Mouse (Mus musculus): ENCODE measurements around the gene Bud13.
A peak's percentile ranks its signal among the peaks of the same experiment; 100 is the strongest.

The Bud13 gene

DNA sequence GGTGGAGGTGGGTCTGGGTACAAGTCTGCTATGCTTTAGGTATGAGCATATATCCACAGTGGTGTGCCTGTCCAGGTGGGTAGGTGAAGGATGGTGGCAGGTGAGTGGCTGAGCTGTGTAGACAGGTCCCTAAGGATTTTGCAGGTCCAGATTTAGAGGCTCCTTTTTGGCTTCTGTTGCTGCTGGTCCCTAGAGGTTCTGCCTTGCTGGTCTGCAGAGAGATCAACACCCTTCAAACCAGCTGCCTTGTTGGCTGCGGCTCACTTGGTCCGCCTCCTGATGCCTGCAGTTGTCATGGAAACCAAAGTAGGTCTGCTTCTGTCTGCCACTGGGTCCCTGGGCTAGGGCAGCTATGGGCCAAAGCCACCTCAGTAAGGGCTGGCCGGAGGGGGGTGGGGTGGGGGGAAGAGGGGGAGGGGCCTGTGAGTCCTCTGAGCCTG lies 55.1 kb downstream of the Bud13 start:
- no peak for DNase-seq (ENCODE audit: low spot score in 2 of 2)

DNA sequence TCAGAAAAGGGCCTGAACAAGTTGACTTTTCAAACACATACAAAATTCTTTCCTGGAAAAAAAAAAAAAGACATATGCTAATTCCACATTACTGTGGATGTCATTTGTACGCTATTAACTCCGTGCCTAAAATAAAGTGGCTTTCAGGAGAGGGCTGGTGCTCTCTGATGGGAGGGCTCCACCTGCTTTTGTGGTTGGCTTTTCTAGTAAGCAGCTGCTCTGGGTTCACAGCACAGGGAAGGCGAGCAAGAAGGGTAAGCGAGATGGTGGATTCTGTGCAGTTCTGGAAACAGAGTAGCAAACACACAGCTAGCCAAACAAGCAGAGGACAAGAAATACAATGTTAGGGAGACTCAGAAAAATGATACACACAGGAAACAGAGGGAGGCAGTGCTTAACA lies 55.6 kb downstream of the Bud13 start:
- DNase-seq (ENCODE audit: low spot score in 2 of 2): no peak

DNA sequence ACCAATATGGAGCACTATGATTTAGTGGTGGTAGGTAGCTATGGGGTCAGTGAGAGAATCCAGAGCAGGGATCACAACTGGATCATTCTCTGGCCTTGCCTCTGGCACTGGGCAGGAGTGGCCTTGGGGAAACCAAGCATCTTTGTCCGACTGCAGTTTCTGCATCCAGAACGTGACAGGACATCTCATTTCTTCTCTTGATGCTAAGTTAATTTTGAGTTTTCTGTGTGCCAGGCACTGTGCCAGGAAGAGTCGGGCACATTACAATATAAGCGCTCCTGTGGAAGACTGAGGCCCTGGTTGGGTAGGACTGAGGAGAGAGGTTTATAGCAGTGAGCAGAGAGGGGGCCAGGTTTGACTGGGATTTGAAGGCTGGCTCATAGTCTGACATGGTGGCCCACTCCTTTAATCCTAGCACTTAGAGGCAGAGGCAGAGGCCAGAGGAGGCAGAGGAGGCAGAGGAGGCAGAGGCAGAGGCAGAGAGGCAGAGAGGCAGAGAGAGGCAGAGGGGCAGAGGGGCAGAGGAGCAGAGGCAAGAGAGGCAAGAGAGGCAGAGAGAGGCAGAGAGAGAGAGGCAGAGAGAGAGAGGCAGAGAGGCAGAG lies 56.3 kb downstream of the Bud13 start:
- no peak for DNase-seq (ENCODE audit: low spot score in 2 of 2)

DNA sequence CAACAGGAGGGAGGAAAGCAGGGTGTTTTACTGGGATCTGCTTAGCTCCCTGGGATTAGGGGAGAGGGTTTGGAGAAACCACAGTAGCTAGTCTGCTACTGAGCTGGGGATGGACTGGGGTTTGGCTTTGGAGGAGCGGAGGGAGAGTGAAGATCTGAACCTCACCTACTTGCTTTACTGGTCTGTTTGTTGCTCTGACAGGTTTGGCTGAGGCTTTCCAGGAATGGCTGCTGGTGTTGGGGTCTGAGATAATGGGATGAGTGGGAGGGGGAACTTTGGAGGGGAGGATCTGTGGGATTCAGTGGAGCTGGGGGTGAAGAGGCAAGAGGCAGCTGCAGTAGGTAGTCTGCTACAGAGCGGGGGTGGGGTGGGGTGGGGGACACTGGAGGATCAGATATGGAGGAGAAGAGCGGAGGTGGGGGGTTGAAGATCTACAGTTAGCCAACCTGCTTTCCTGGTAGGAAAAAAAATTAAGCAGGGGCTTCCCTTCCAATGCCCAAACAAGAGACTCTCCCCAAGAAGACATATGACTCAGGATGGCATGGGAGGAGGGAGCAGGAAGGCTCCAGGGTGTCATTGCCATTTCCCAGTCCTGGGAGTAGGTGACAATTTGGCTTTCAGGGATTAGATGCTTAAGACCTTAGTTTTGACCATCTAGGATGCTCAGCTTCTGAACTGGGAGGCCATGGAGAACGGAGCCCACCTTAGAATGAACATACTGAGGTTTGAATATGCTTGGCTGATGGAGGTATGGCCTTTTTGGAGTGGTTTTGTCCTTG lies 63.3 kb downstream of the Bud13 start:
- peak in 1 of 2 experiments; percentile 35 for DNase-seq (ENCODE audit: low spot score in 2 of 2)
